Mouse (Mus musculus): ENCODE results near the gene Wfdc15a. TPM values are rescaled to one million over a fixed set of nuclear protein-coding genes. Genes with fewer than 3 reads are reported as not detected.

The Wfdc15a gene
- polyA plus RNA-seq (2014; fragmentation: Nextera tagmentation; extraction: Ambion mirVana): not detected in 2 replicates

GRCm38 (mm10) chr2:164199626-164200327, at the start of gene Wfdc15a:
Gene Wfdc15a, minus strand, starts transcription at chr2:164200130.
- Histone ChIP-seq H3K9me3 (replicated peaks; ENCODE audit: control insufficient read depth, low read length) (no peaks in the 10 kb centered on the region), H3K27me3 (ENCODE audit: control insufficient read depth, insufficient read depth, low read length) (no peaks in the 10 kb centered on the region), H3K4me2 (no peak within 1 kb of the TSS), H3K9ac (ENCODE audit: low read depth, low read length) (no peak within 1 kb of the TSS), H3K4me3 (ENCODE audit: low read depth, low read length) (no peak within 1 kb of the TSS), H3K36me3 (ENCODE audit: control insufficient read depth, insufficient read depth, low read length) (no peaks in the 10 kb centered on the region), H3K4me1 (ENCODE audit: control insufficient read depth, insufficient read depth, low read length) (no peaks in the 10 kb centered on the region), H3K27ac (ENCODE audit: low read depth, low read length) (no peak within 1 kb of the TSS)
- ATAC-seq (replicated peaks; ENCODE audit: insufficient number of reproducible peaks, low FRiP score, low TSS enrichment): no peak
- 76% methylated on average over 20 of the region's 20 CpGs for WGBS (ENCODE audit: insufficient replicate concordance)

- Histone ChIP-seq H3K36me3 (ENCODE audit: control insufficient read depth, insufficient read depth, low read length) (no peaks in the 10 kb centered on the region), H3K4me1 (ENCODE audit: control insufficient read depth, insufficient read depth, low read length) (no peaks in the 10 kb centered on the region), H3K27me3 (ENCODE audit: control insufficient read depth, insufficient read depth, low read length) (no peaks in the 10 kb centered on the region), H3K4me3 (ENCODE audit: low read depth, low read length) (no peak within 1 kb of the TSS), H3K4me2 (no peak within 1 kb of the TSS), H3K9me3 (replicated peaks; ENCODE audit: control insufficient read depth, low read length) (no peaks in the 10 kb centered on the region), H3K9ac (ENCODE audit: low read depth, low read length) (no peak within 1 kb of the TSS), H3K27ac (ENCODE audit: low read depth, low read length) (no peak within 1 kb of the TSS)
- 80% methylated on average over 3 of the region's 3 CpGs for WGBS (ENCODE audit: insufficient replicate concordance)
- ATAC-seq (replicated peaks; ENCODE audit: insufficient number of reproducible peaks, low FRiP score, low TSS enrichment): no peak
Observed at GRCm38 (mm10) chr2:164238366-164238765, 38.4 kb upstream of the Wfdc15a start, which contains the start of gene Svs2. Gene Svs2, minus strand, starts transcription at chr2:164238466.

- H3K9me3 ChIP-seq (replicated peaks; ENCODE audit: control insufficient read depth, low read length): no peaks in the 10 kb centered on the region
- H3K4me2 ChIP-seq: no peak overlapping the region
- no peak overlapping the region for H3K9ac ChIP-seq (ENCODE audit: low read depth, low read length)
- H3K36me3 ChIP-seq (ENCODE audit: control insufficient read depth, insufficient read depth, low read length): no peaks in the 10 kb centered on the region
- no peaks in the 10 kb centered on the region for H3K27me3 ChIP-seq (ENCODE audit: control insufficient read depth, insufficient read depth, low read length)
- no peak for ATAC-seq (replicated peaks; ENCODE audit: insufficient number of reproducible peaks, low FRiP score, low TSS enrichment)
- H3K27ac ChIP-seq (ENCODE audit: low read depth, low read length): no peak overlapping the region
- H3K4me1 ChIP-seq (ENCODE audit: control insufficient read depth, insufficient read depth, low read length): no peaks in the 10 kb centered on the region
- no peak overlapping the region for H3K4me3 ChIP-seq (ENCODE audit: low read depth, low read length)
- 87% methylated on average over 8 of the region's 8 CpGs for WGBS (ENCODE audit: insufficient replicate concordance)
Observed at GRCm38 (mm10) chr2:164232671-164233070, 32.7 kb upstream of the Wfdc15a start.

- Histone ChIP-seq H3K4me2 (no peak overlapping the region), H3K9me3 (replicated peaks; ENCODE audit: control insufficient read depth, low read length) (no peaks in the 10 kb centered on the region), H3K27ac (ENCODE audit: low read depth, low read length) (no peak overlapping the region), H3K36me3 (ENCODE audit: control insufficient read depth, insufficient read depth, low read length) (no peaks in the 10 kb centered on the region), H3K4me1 (ENCODE audit: control insufficient read depth, insufficient read depth, low read length) (no peaks in the 10 kb centered on the region), H3K4me3 (ENCODE audit: low read depth, low read length) (no peak overlapping the region), H3K27me3 (ENCODE audit: control insufficient read depth, insufficient read depth, low read length) (no peaks in the 10 kb centered on the region), H3K9ac (ENCODE audit: low read depth, low read length) (no peak overlapping the region)
- WGBS (ENCODE audit: insufficient replicate concordance): 75% methylated on average over 8 of the region's 8 CpGs
- no peak for ATAC-seq (replicated peaks; ENCODE audit: insufficient number of reproducible peaks, low FRiP score, low TSS enrichment)
Observed at GRCm38 (mm10) chr2:164228361-164229070, 28.6 kb upstream of the Wfdc15a start.

GRCm38 (mm10) chr2:164221522-164221921, 21.6 kb upstream of the Wfdc15a start, which contains the start of gene Wfdc15b:
Gene Wfdc15b, minus strand, starts transcription at chr2:164221660.
- WGBS (ENCODE audit: insufficient replicate concordance): 74% methylated on average over 11 of the region's 11 CpGs
- H3K4me1 ChIP-seq (ENCODE audit: control insufficient read depth, insufficient read depth, low read length): no peaks in the 10 kb centered on the region
- no peaks in the 10 kb centered on the region for H3K9me3 ChIP-seq (replicated peaks; ENCODE audit: control insufficient read depth, low read length)
- H3K4me3 ChIP-seq (ENCODE audit: low read depth, low read length): no peak within 1 kb of the TSS
- H3K4me2 ChIP-seq: no peak within 1 kb of the TSS
- no peak for ATAC-seq (replicated peaks; ENCODE audit: insufficient number of reproducible peaks, low FRiP score, low TSS enrichment)
- no peak within 1 kb of the TSS for H3K27ac ChIP-seq (ENCODE audit: low read depth, low read length)
- H3K36me3 ChIP-seq (ENCODE audit: control insufficient read depth, insufficient read depth, low read length): no peaks in the 10 kb centered on the region
- H3K9ac ChIP-seq (ENCODE audit: low read depth, low read length): no peak within 1 kb of the TSS
- H3K27me3 ChIP-seq (ENCODE audit: control insufficient read depth, insufficient read depth, low read length): no peaks in the 10 kb centered on the region

GRCm38 (mm10) chr2:164219295-164219694, 19.4 kb upstream of the Wfdc15a start:
- H3K27ac ChIP-seq (ENCODE audit: low read depth, low read length): no peak overlapping the region
- no peak overlapping the region for H3K9ac ChIP-seq (ENCODE audit: low read depth, low read length)
- WGBS (ENCODE audit: insufficient replicate concordance): 82% methylated on average over 9 of the region's 9 CpGs
- ATAC-seq (replicated peaks; ENCODE audit: insufficient number of reproducible peaks, low FRiP score, low TSS enrichment): no peak
- H3K4me1 ChIP-seq (ENCODE audit: control insufficient read depth, insufficient read depth, low read length): no peaks in the 10 kb centered on the region
- no peak overlapping the region for H3K4me3 ChIP-seq (ENCODE audit: low read depth, low read length)
- no peak overlapping the region for H3K4me2 ChIP-seq
- H3K36me3 ChIP-seq (ENCODE audit: control insufficient read depth, insufficient read depth, low read length): no peaks in the 10 kb centered on the region
- no peaks in the 10 kb centered on the region for H3K27me3 ChIP-seq (ENCODE audit: control insufficient read depth, insufficient read depth, low read length)
- H3K9me3 ChIP-seq (replicated peaks; ENCODE audit: control insufficient read depth, low read length): no peaks in the 10 kb centered on the region

GRCm38 (mm10) chr2:164212711-164213110, 12.8 kb upstream of the Wfdc15a start:
- Histone ChIP-seq H3K27ac (ENCODE audit: low read depth, low read length) (no peak overlapping the region), H3K9ac (ENCODE audit: low read depth, low read length) (no peak overlapping the region), H3K4me2 (no peak overlapping the region), H3K36me3 (ENCODE audit: control insufficient read depth, insufficient read depth, low read length) (no peaks in the 10 kb centered on the region), H3K4me1 (ENCODE audit: control insufficient read depth, insufficient read depth, low read length) (no peaks in the 10 kb centered on the region), H3K4me3 (ENCODE audit: low read depth, low read length) (no peak overlapping the region), H3K27me3 (ENCODE audit: control insufficient read depth, insufficient read depth, low read length) (no peaks in the 10 kb centered on the region), H3K9me3 (replicated peaks; ENCODE audit: control insufficient read depth, low read length) (no peaks in the 10 kb centered on the region)
- ATAC-seq (replicated peaks; ENCODE audit: insufficient number of reproducible peaks, low FRiP score, low TSS enrichment): no peak
- WGBS (ENCODE audit: insufficient replicate concordance): 87% methylated on average over 5 of the region's 5 CpGs

GRCm38 (mm10) chr2:164210892-164211291, 11.0 kb upstream of the Wfdc15a start:
- no peak overlapping the region for H3K9ac ChIP-seq (ENCODE audit: low read depth, low read length)
- WGBS (ENCODE audit: insufficient replicate concordance): 74% methylated on average over 4 of the region's 4 CpGs

More at GRCm38 (mm10) chr2:164210892-164211291, 11.0 kb upstream of the Wfdc15a start:
- Histone ChIP-seq H3K9me3 (replicated peaks; ENCODE audit: control insufficient read depth, low read length) (no peaks in the 10 kb centered on the region), H3K36me3 (ENCODE audit: control insufficient read depth, insufficient read depth, low read length) (no peaks in the 10 kb centered on the region), H3K4me1 (ENCODE audit: control insufficient read depth, insufficient read depth, low read length) (no peaks in the 10 kb centered on the region), H3K4me3 (ENCODE audit: low read depth, low read length) (no peak overlapping the region), H3K4me2 (no peak overlapping the region), H3K27me3 (ENCODE audit: control insufficient read depth, insufficient read depth, low read length) (no peaks in the 10 kb centered on the region), H3K27ac (ENCODE audit: low read depth, low read length) (no peak overlapping the region)
- no peak for ATAC-seq (replicated peaks; ENCODE audit: insufficient number of reproducible peaks, low FRiP score, low TSS enrichment)

All from heart, embryonic 11.5 days (tissue).